Mouse (Mus musculus): ENCODE results near the gene Aktip. TPM values are rescaled to one million over a fixed set of nuclear protein-coding genes. Genes with fewer than 3 reads are reported as not detected.

The Aktip gene
- total RNA-seq, 2 experiments from 2014 or later = 63.0 to 67.4 TPM

Other genes starting within 250 kb of the Aktip start
- 10 to 100 TPM; 30.7 to 39.6 TPM for gene Rbl2, start 129.9 kb downstream of the Aktip start, total RNA-seq (2021)
- gene Rpgrip1l, start 113.3 kb upstream of the Aktip start, total RNA-seq (2021) = 1 to 10 TPM; 4.6 to 6.1 TPM
- 10 to 100 TPM; 59.5 to 66.3 TPM for gene Fto, start 113.5 kb upstream of the Aktip start, total RNA-seq (2021)

All from heart, adult 18-20 months (tissue).